ENCODE assay signal across 28 mouse cellular contexts in the genomic region with DNA sequence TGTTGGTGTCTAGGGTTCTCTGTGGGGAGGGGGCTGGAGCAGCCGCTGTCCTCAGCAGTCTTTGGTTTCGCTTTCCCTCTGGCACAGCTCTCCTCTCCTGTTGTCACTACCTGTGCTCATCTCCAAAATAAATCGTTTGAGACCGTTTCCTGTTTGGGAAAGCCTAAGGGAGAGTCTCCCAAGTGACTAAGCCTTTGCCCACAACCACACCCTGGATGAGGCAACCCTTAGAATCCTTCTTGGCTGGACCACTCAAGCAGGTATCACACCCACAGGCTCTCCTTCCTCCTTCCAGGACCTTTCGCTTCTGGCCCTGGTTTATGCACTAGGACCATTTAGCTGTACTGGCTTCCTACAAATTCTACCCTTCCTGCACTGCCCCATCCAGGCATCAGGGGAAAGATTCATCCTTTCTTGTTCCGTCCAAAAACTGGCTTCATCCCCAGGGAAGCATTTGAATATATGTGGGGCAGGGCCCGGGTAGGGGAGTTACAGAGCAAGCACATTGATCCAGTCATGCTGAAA. TPM values are rescaled to one million over a fixed set of nuclear protein-coding genes. Genes with fewer than 3 reads are reported as not detected.
"Had no signal": no experiment of that assay in that cellular context is flagged by ENCODE, and none has a peak within 500 bp of the region (broad histone marks: within the 10 kb centered on the region; RNA-seq: fewer than 3 reads in every experiment).

No protein-coding gene starts in this region.

- H3K4me1 ChIP-seq: midbrain, embryonic 12.5 days had no signal

- ATAC-seq: intestine, embryonic 16.5 days; liver, postnatal 0 days; lung, postnatal 0 days; midbrain, embryonic 16.5 days had no signal

- H3K27ac ChIP-seq: kidney, postnatal 0 days; left cerebral cortex, adult 2 months; liver, embryonic 14.5 days; midbrain, embryonic 12.5 days; stomach, postnatal 0 days had no signal

- H3K4me2 ChIP-seq: lung, embryonic 14.5 days; midbrain, embryonic 12.5 days had no signal

- H3K36me3 ChIP-seq: midbrain, embryonic 12.5 days had no signal

- H3K9ac ChIP-seq: liver, embryonic 14.5 days; liver, postnatal 0 days; lung, embryonic 14.5 days; midbrain, embryonic 12.5 days had no signal

- DNase-seq: kidney, adult 18-20 months; kidney, adult 9 months; kidney, postnatal 25 days; layer of hippocampus, postnatal 36 days; liver, postnatal 0 days; lung, embryonic 14.5 days; lung, postnatal 4 days; right cerebral cortex, postnatal 4 days; thymus, postnatal 25 days had no signal

- H3K9me3 ChIP-seq: midbrain, embryonic 12.5 days had no signal

- H3K4me3 ChIP-seq: left cerebral cortex, adult 2 months; midbrain, embryonic 12.5 days had no signal

- H3K27me3 ChIP-seq: midbrain, embryonic 12.5 days had no signal

RNA-seq across cellular contexts. Expression of a gene that starts 6.9 kb away (rescaled TPM):
- total RNA-seq: layer of hippocampus, postnatal 36 days; left cerebral cortex, adult 2 months; left cerebral cortex, postnatal 36 days; liver, adult 2 months; megakaryocyte progenitor cell, adult 5-6 weeks; megakaryocyte-erythroid progenitor cell, adult 5-6 weeks; monocyte, adult 5-6 weeks had no signal
- polyA plus RNA-seq: kidney, postnatal 0 days; liver, adult 2 months; liver, embryonic 14.5 days; lung, embryonic 14.5 days had no signal

RNA-seq across cellular contexts. Expression of a gene that starts 8.0 kb away (rescaled TPM):
- total RNA-seq: layer of hippocampus, adult 8-10 months; layer of hippocampus, postnatal 10 days; layer of hippocampus, postnatal 36 days; left cerebral cortex, adult 2 months; left cerebral cortex, postnatal 10 days; left cerebral cortex, postnatal 36 days; liver, adult 2 months; megakaryocyte progenitor cell, adult 5-6 weeks; megakaryocyte-erythroid progenitor cell, adult 5-6 weeks; monocyte, adult 5-6 weeks had no signal
- polyA plus RNA-seq: intestine, embryonic 16.5 days; kidney, postnatal 0 days; large intestine, adult 2 months; limb, embryonic 11.5 days; liver, adult 2 months; liver, embryonic 14.5 days; liver, postnatal 0 days; lung, embryonic 14.5 days; lung, postnatal 0 days; midbrain, embryonic 12.5 days; midbrain, embryonic 16.5 days; stomach, embryonic 14.5 days; stomach, postnatal 0 days had no signal
